Mouse (Mus musculus) natural killer cell, adult 2 months (primary cell): ENCODE results near the gene Gcnt2.
A peak's percentile ranks its signal among the peaks of the same experiment; 100 is the strongest.
"Not testable (repeated sequence)": the region's sequence is repeated elsewhere in the genome, so short reads cannot be mapped to it uniquely, and the experiment has no call there.

Experiments used
- DNase-seq, 2 experiments: peaks; one replicate each; pipeline ENCODE4 v3.0.0; 2022; ENCODE audit warnings: low spot score in 2 of 2

Gcnt2 gene

GRCm38 (mm10) chr13:40988418-40988817 is 128.9 kb downstream of the Gcnt2 start:
- DNase-seq, result no peak

- no peak for DNase-seq
Observed at GRCm38 (mm10) chr13:40994487-40995263, 135.1 kb downstream of the Gcnt2 start.

- not testable (repeated sequence) for DNase-seq
Observed at GRCm38 (mm10) chr13:40998537-40998936, 139.0 kb downstream of the Gcnt2 start.

- no peak for DNase-seq
Observed at GRCm38 (mm10) chr13:41000140-41000925, 140.8 kb downstream of the Gcnt2 start.

GRCm38 (mm10) chr13:41000926-41001639 is 141.5 kb downstream of the Gcnt2 start, which contains the start of gene Pak1ip1:
TSS of gene Pak1ip1 (plus strand) at chr13:41001023.
- peak; percentile 92 to 94 for DNase-seq

- no peak for DNase-seq
Observed at GRCm38 (mm10) chr13:41002001-41002400, 142.4 kb downstream of the Gcnt2 start.

- no peak for DNase-seq
Observed at GRCm38 (mm10) chr13:41006244-41006643, 146.7 kb downstream of the Gcnt2 start.

- DNase-seq, result no peak
Observed at GRCm38 (mm10) chr13:41008271-41008670, 148.7 kb downstream of the Gcnt2 start.

GRCm38 (mm10) chr13:41008946-41009345 is 149.4 kb downstream of the Gcnt2 start:
- no peak for DNase-seq
